Mouse (Mus musculus) MEL (cell line): Measurements from ENCODE around the gene Trhr2. TPM values are rescaled to one million over a fixed set of nuclear protein-coding genes. Genes with fewer than 3 reads are reported as not detected.
"Not testable (repeated sequence)": the region's sequence is repeated elsewhere in the genome, so short reads cannot be mapped to it uniquely, and the experiment has no call there.

Source experiments
- DNase-seq: peaks from one replicate; pipeline ENCODE4 v3.0.0; 2011; ENCODE audit warnings: low read depth, low spot score
- H3K27ac ChIP-seq: 2 replicates; pipeline ENCODE4 v1.5.1; 2012; ENCODE audit warnings: low read depth, mild to moderate bottlenecking, control low read depth, low read length, moderate library complexity; ENCODE audit not compliant: control insufficient read depth
- H3K27me3 ChIP-seq, 2 experiments: fragments of 150-350 bp in 1 of 2; sonication (generic) in 1 of 2; 2 replicates each; pipeline ENCODE4 v1.6.1; 2012; ENCODE audit warnings: low read length in 2 of 2, mild to moderate bottlenecking in 2 of 2, improper control_type of control experiment in 1 of 2, moderate library complexity in 1 of 2; ENCODE audit not compliant: insufficient read depth in 2 of 2, control insufficient read depth in 1 of 2
- H3K36me3 ChIP-seq, 2 experiments: 2 replicates each; pipeline ENCODE4 v1.6.1; 2012 to 2014; ENCODE audit warnings: low read length in 2 of 2, improper control_type of control experiment in 1 of 2, inconsistent platforms in 1 of 2, mild to moderate bottlenecking in 1 of 2; ENCODE audit not compliant: insufficient read depth in 2 of 2, control insufficient read depth in 1 of 2
- H3K4me1 ChIP-seq, 2 experiments: fragments of 150-350 bp in 1 of 2; sonication (generic) in 1 of 2; 2 replicates each; pipeline ENCODE4 v1.6.1; 2012; ENCODE audit warnings: low read length in 2 of 2, improper control_type of control experiment in 1 of 2, mild to moderate bottlenecking in 1 of 2; ENCODE audit not compliant: insufficient read depth in 2 of 2, control insufficient read depth in 1 of 2
- H3K4me3 ChIP-seq, 2 experiments: fragments of 150-350 bp in 1 of 2; sonication (generic) in 1 of 2; 2 replicates each; pipeline ENCODE4 v1.5.1; 2012; ENCODE audit warnings: low read depth in 2 of 2, low read length in 2 of 2, mild to moderate bottlenecking in 2 of 2, moderate library complexity in 2 of 2, control low read depth in 1 of 2, improper control_type of control experiment in 1 of 2; ENCODE audit not compliant: control insufficient read depth in 1 of 2, insufficient read depth in 1 of 2
- H3K79me2 ChIP-seq: 2 replicates; pipeline ENCODE4 v1.6.1; 2012; ENCODE audit warnings: mild to moderate bottlenecking, low read length, moderate library complexity; ENCODE audit not compliant: control insufficient read depth, poor library complexity, insufficient read depth
- H3K9ac ChIP-seq: 2 replicates; pipeline ENCODE4 v1.6.1; 2012; ENCODE audit warnings: low read depth, mild to moderate bottlenecking, control low read depth, low read length, moderate library complexity; ENCODE audit not compliant: control insufficient read depth, poor library complexity, severe bottlenecking
- H3K9me3 ChIP-seq: fragments of 150-350 bp; sonication (generic); replicated peaks from 2 replicates; pipeline ENCODE4 v1.6.1; 2012; ENCODE audit warnings: mild to moderate bottlenecking, low read length, improper control_type of control experiment, moderate library complexity; ENCODE audit not compliant: insufficient read depth
- CHD1 ChIP-seq: IDR thresholded peaks from 2 replicates; pipeline ENCODE4 v1.6.1; 2012; ENCODE audit warnings: low read depth, mild to moderate bottlenecking, inconsistent platforms, low read length, improper control_type of control experiment
- ELF1 ChIP-seq: IDR thresholded peaks from 2 replicates; pipeline ENCODE4 v1.6.1; 2014; ENCODE audit warnings: low read depth, mild to moderate bottlenecking, inconsistent platforms, low read length, improper control_type of control experiment, moderate library complexity
- HCFC1 ChIP-seq: IDR thresholded peaks from 2 replicates; pipeline ENCODE4 v1.6.1; 2012; ENCODE audit warnings: low read depth, mild to moderate bottlenecking, inconsistent platforms, low read length, improper control_type of control experiment, moderate library complexity
- KAT2A ChIP-seq: conservative IDR thresholded peaks from 2 replicates; pipeline ENCODE4 v1.6.1; 2012; ENCODE audit warnings: low read depth, low read length, improper control_type of control experiment, inconsistent platforms
- MAZ ChIP-seq: IDR thresholded peaks from 2 replicates; pipeline ENCODE4 v1.6.1; 2012; ENCODE audit warnings: low read depth, mild to moderate bottlenecking, inconsistent platforms, low read length, improper control_type of control experiment
- MXI1 ChIP-seq: IDR thresholded peaks from 2 replicates; pipeline ENCODE4 v1.6.1; 2011; ENCODE audit warnings: mild to moderate bottlenecking, low read depth, low read length, improper control_type of control experiment
- NELFE ChIP-seq: IDR thresholded peaks from 2 replicates; pipeline ENCODE4 v1.6.1; 2011; ENCODE audit warnings: low read depth, low read length, improper control_type of control experiment
- NRF1 ChIP-seq: IDR thresholded peaks from 2 replicates; pipeline ENCODE4 v1.6.1; 2014; ENCODE audit warnings: low read depth, mild to moderate bottlenecking, inconsistent platforms, low read length, improper control_type of control experiment, moderate library complexity; ENCODE audit not compliant: poor library complexity, insufficient read depth, severe bottlenecking
- POLR2A ChIP-seq, 2 experiments: IDR thresholded peaks; 2 replicates each; pipeline ENCODE4 v1.6.1; 2011 to 2012; ENCODE audit warnings: low read length in 2 of 2, mild to moderate bottlenecking in 2 of 2, control low read depth in 1 of 2, improper control_type of control experiment in 1 of 2, low read depth in 1 of 2, moderate library complexity in 1 of 2; ENCODE audit not compliant: control insufficient read depth in 1 of 2, insufficient read depth in 1 of 2, poor library complexity in 1 of 2
- RCOR1 ChIP-seq: IDR thresholded peaks from 2 replicates; pipeline ENCODE4 v1.6.1; 2012; ENCODE audit warnings: low read depth, mild to moderate bottlenecking, inconsistent platforms, low read length, improper control_type of control experiment
- SIN3A ChIP-seq: IDR thresholded peaks from 2 replicates; pipeline ENCODE4 v1.6.1; 2012; ENCODE audit warnings: low read length, improper control_type of control experiment, inconsistent platforms
- SMC3 ChIP-seq: IDR thresholded peaks from 2 replicates; pipeline ENCODE4 v1.6.1; 2011; ENCODE audit warnings: low read depth, low read length, improper control_type of control experiment
- TBP ChIP-seq: IDR thresholded peaks from 2 replicates; pipeline ENCODE4 v1.8.0; 2011; ENCODE audit warnings: low read depth, low read length, improper control_type of control experiment
- TCF12 ChIP-seq: IDR thresholded peaks from 2 replicates; pipeline ENCODE4 v1.6.1; 2014; ENCODE audit warnings: low read depth, mild to moderate bottlenecking, inconsistent platforms, low read length, improper control_type of control experiment, moderate library complexity
- UBTF ChIP-seq: IDR thresholded peaks from 2 replicates; pipeline ENCODE4 v1.6.1; 2012; ENCODE audit warnings: low read depth, mild to moderate bottlenecking, inconsistent platforms, low read length, improper control_type of control experiment, moderate library complexity, borderline replicate concordance; ENCODE audit not compliant: insufficient read depth
- ZC3H11A ChIP-seq: IDR thresholded peaks from 2 replicates; pipeline ENCODE4 v1.6.1; 2012; ENCODE audit warnings: low read depth, mild to moderate bottlenecking, inconsistent platforms, low read length, improper control_type of control experiment
- ZMIZ1 ChIP-seq: IDR thresholded peaks from 2 replicates; pipeline ENCODE4 v1.6.1; 2012; ENCODE audit warnings: low read depth, mild to moderate bottlenecking, inconsistent platforms, low read length, improper control_type of control experiment, moderate library complexity
- ZNF384 ChIP-seq: IDR thresholded peaks from 2 replicates; pipeline ENCODE4 v1.6.1; 2012; ENCODE audit warnings: low read depth, mild to moderate bottlenecking, inconsistent platforms, low read length, improper control_type of control experiment
- polyA plus RNA-seq, 2 experiments: library from polyadenylated mRNA; stranded (reverse) in 1 of 2; unstranded in 1 of 2; fragments of >175 nt in 1 of 2; fragments of >200 nt in 1 of 2; gene quantifications; 2 replicates each; pipeline versions ENCODE4 v1.2.1 to v1.2.4; 2012; ENCODE audit warnings: low replicate concordance in 2 of 2, low read depth in 1 of 2; ENCODE audit not compliant: insufficient read length in 2 of 2, insufficient read depth in 1 of 2, missing spikeins in 1 of 2
- total RNA-seq: library from RNA; depleted of rRNA; stranded (reverse); fragments of 300-350 nt; gene quantifications from 2 replicates; pipeline ENCODE4 v1.2.3, GENCODE M21; 2012

Gene Trhr2
- total and polyA plus RNA-seq, 3 experiments, result 0.07 to 0.12 TPM; not detected in 1

- Histone ChIP-seq H3K27ac (peak overlapping the region; percentile 91), H3K4me3 (peak overlapping the region in 1 of 2 experiments; percentile 36; a peak in 3 of 4 replicates), H3K4me1 (peaks cover 32 to 69% of the 10 kb centered on the region in 2 experiments), H3K79me2 (peaks cover 28% of the 10 kb centered on the region), H3K9ac (peak overlapping the region; percentile 67), H3K9me3 (no peaks in the 10 kb centered on the region), H3K27me3 (no peaks in the 10 kb centered on the region), H3K36me3 (peaks cover 9 to 70% of the 10 kb centered on the region in 2 experiments; a peak in 3 of 4 replicates)
- no peak for DNase-seq
- TF ChIP-seq UBTF (no peak), RCOR1 (no peak), ZNF384 (no peak), SIN3A (no peak), KAT2A (no peak), SMC3 (no peak), CHD1 (no peak), HCFC1 (no peak), ZC3H11A (no peak), MXI1 (no peak), NELFE (no peak)
Observed at GRCm38 (mm10) chr8:122325196-122325595, 35.4 kb downstream of the Trhr2 start.

- Histone ChIP-seq H3K36me3 (peaks cover 11 to 79% of the 10 kb centered on the region in 2 experiments; a peak in 3 of 4 replicates), H3K9ac (peak overlapping the region; percentile 67)
Observed at GRCm38 (mm10) chr8:122323951-122324402, 36.6 kb downstream of the Trhr2 start.

More at GRCm38 (mm10) chr8:122323951-122324402, 36.6 kb downstream of the Trhr2 start:
- peaks cover 28% of the 10 kb centered on the region for H3K79me2 ChIP-seq
- TF ChIP-seq SIN3A (peak; percentile 21; the same call in 1 of the 2 replicates), MAZ (peak; percentile 87), MXI1 (peak; percentile 48; the same call in 1 of the 2 replicates), TCF12 (peak; percentile 27; the same call in 1 of the 2 replicates), ELF1 (0 out of 2 replicates have a peak, but pooled peaks have one; percentile 8), ZMIZ1 (peak; percentile 78; the same call in 1 of the 2 replicates), NELFE (peak; percentile 63), TBP (peak; percentile 45; the same call in 1 of the 2 replicates), NRF1 (0 out of 2 replicates have a peak, but pooled peaks have one; percentile 8), POLR2A (IDR thresholded peaks at IDR 0.05; ENCODE audit: control insufficient read depth in 1 of 2, insufficient read depth in 1 of 2, low read depth in 1 of 2, low read length in 2 of 2, poor library complexity in 1 of 2) (peak in 1 of 2 experiments; percentile 69; a peak in 2 of 4 replicates), HCFC1 (0 out of 2 replicates have a peak, but pooled peaks have one; percentile 14)
- H3K4me1 ChIP-seq, result peaks cover 40 to 78% of the 10 kb centered on the region in 2 experiments
- H3K4me3 ChIP-seq, result peak overlapping the region in 1 of 2 experiments; percentile 2; a peak in 2 of 4 replicates
- H3K9me3 ChIP-seq, H3K27me3 ChIP-seq: not testable (repeated sequence)
- DNase-seq, result peak; percentile 83
- H3K27ac ChIP-seq, result peak overlapping the region; percentile 98
